Mouse (Mus musculus) macrophage (primary cell): ENCODE results near the gene Gm17334. TPM values are rescaled to one million over a fixed set of nuclear protein-coding genes. Genes with fewer than 3 reads are reported as not detected.

Experiments used
- H3K27ac ChIP-seq: fragments of 350-480 bp; formaldehyde crosslinking; 2 replicates; pipeline ENCODE4 v1.9.0; 2021
- H3K36me3 ChIP-seq: fragments of 350-480 bp; formaldehyde crosslinking; 2 replicates; pipeline ENCODE4 v1.9.0; 2021; ENCODE audit errors: inconsistent target
- H3K4me3 ChIP-seq: fragments of 350-480 bp; formaldehyde crosslinking; 2 replicates; pipeline ENCODE4 v1.9.0; 2021; ENCODE audit errors: inconsistent target
- H3K79me2 ChIP-seq: fragments of 350-480 bp; formaldehyde crosslinking; 2 replicates; pipeline ENCODE4 v1.9.0; 2021; ENCODE audit errors: inconsistent target
- WGBS: methylation state at CpG from one replicate; pipeline ENCODE4 v1.1.7; 2026; ENCODE audit warnings: inconsistent platforms; ENCODE audit not compliant: missing documents; 5-methylcytosine and 5-hydroxymethylcytosine counted together
- polyA plus RNA-seq: library from polyadenylated mRNA; stranded (reverse); fragments of 250-400 nt; gene quantifications from 3 replicates; pipeline ENCODE4 v1.2.4, GENCODE M21; 2018; ENCODE audit warnings: inconsistent platforms
- total RNA-seq, 78 experiments: library from RNA; depleted of rRNA; stranded (reverse); fragments of 250-400 nt; gene quantifications; 1 replicate in 9 of 78; 2 replicates in 24 of 78; 3 replicates in 43 of 78; 4 replicates in 2 of 78; pipeline ENCODE4 v1.2.4; 2018; ENCODE audit warnings: inconsistent platforms in 56 of 78

Gene Gm17334
- total RNA-seq (2018; cell fraction: chromatin; rRNA removed), result 1 to 10 TPM in 12 of 26 experiments, under 1 TPM in 2, not detected in 12; 0.88 to 3.4 (median 1.3) TPM
- total RNA-seq (2018; cell fraction: cytosol; rRNA removed), result under 1 TPM in 8 of 26 experiments, not detected in 18; 0.14 to 0.42 (median 0.19) TPM
- 1 to 10 TPM in 12 of 26 experiments, under 1 TPM in 3, not detected in 11; 0.53 to 5.5 (median 1.5) TPM for total RNA-seq (2018; cell fraction: nucleus; rRNA removed)
- polyA plus RNA-seq, result not detected in 3 replicates

GRCm38 (mm10) chr11:53773087-53773486 lies at the start of gene Gm17334:
TSS of gene Gm17334 (minus strand) at chr11:53773187.
- peaks cover 70% of the 10 kb centered on the region for H3K79me2 ChIP-seq
- 92% methylated on average over 5 of the region's 5 CpGs for WGBS
- H3K36me3 ChIP-seq, result peaks cover 55% of the 10 kb centered on the region
- peak within 1 kb of the TSS; percentile 93; the same call in 1 of the 2 replicates for H3K4me3 ChIP-seq
- no peak within 1 kb of the TSS for H3K27ac ChIP-seq

GRCm38 (mm10) chr11:53821945-53822338 lies 49.0 kb upstream of the Gm17334 start:
- Histone ChIP-seq H3K79me2 (no peaks in the 10 kb centered on the region), H3K27ac (no peak overlapping the region), H3K36me3 (no peaks in the 10 kb centered on the region), H3K4me3 (no peak overlapping the region)
- 100% methylated on average over 3 of the region's 3 CpGs for WGBS

- WGBS, result 93% methylated on average over 8 of the region's 11 CpGs
- Histone ChIP-seq H3K4me3 (no peak overlapping the region), H3K36me3 (no peaks in the 10 kb centered on the region), H3K79me2 (no peaks in the 10 kb centered on the region), H3K27ac (no peak overlapping the region)
Measured at GRCm38 (mm10) chr11:53821230-53821944, 48.4 kb upstream of the Gm17334 start.

GRCm38 (mm10) chr11:53820516-53821170 lies 47.7 kb upstream of the Gm17334 start:
- no peak overlapping the region for H3K4me3 ChIP-seq
- H3K79me2 ChIP-seq, result no peaks in the 10 kb centered on the region
- H3K27ac ChIP-seq, result no peak overlapping the region
- no peaks in the 10 kb centered on the region for H3K36me3 ChIP-seq
- 68% methylated on average over 9 of the region's 13 CpGs for WGBS

- H3K27ac ChIP-seq, result no peak overlapping the region
- WGBS, result 100% methylated on average over 6 of the region's 6 CpGs
Measured at GRCm38 (mm10) chr11:53819511-53819910, 46.5 kb upstream of the Gm17334 start.

GRCm38 (mm10) chr11:53818794-53819193 lies 45.8 kb upstream of the Gm17334 start:
- H3K4me3 ChIP-seq, result no peak overlapping the region
- no peak overlapping the region for H3K27ac ChIP-seq
- 72% methylated on average over 6 of the region's 6 CpGs for WGBS
- H3K36me3 ChIP-seq, result no peaks in the 10 kb centered on the region
- H3K79me2 ChIP-seq, result no peaks in the 10 kb centered on the region

More at GRCm38 (mm10) chr11:53819511-53819910, 46.5 kb upstream of the Gm17334 start:
- H3K36me3 ChIP-seq, result no peaks in the 10 kb centered on the region
- H3K4me3 ChIP-seq, result no peak overlapping the region
- H3K79me2 ChIP-seq, result no peaks in the 10 kb centered on the region

- Histone ChIP-seq H3K79me2 (no peaks in the 10 kb centered on the region), H3K27ac (no peak overlapping the region), H3K36me3 (no peaks in the 10 kb centered on the region), H3K4me3 (no peak overlapping the region)
- WGBS, result 98% methylated on average over 5 of the region's 5 CpGs
Measured at GRCm38 (mm10) chr11:53816841-53817375, 43.9 kb upstream of the Gm17334 start.

GRCm38 (mm10) chr11:53814810-53815209 lies 41.8 kb upstream of the Gm17334 start:
- WGBS, result 61% methylated on average over 3 of the region's 3 CpGs
- Histone ChIP-seq H3K4me3 (no peak overlapping the region), H3K27ac (no peak overlapping the region), H3K36me3 (no peaks in the 10 kb centered on the region), H3K79me2 (no peaks in the 10 kb centered on the region)

GRCm38 (mm10) chr11:53813001-53813868 lies 40.2 kb upstream of the Gm17334 start:
- 96% methylated on average over 16 of the region's 16 CpGs for WGBS
- H3K27ac ChIP-seq, result no peak overlapping the region
- H3K79me2 ChIP-seq, result no peaks in the 10 kb centered on the region

GRCm38 (mm10) chr11:53811312-53811711 lies 38.3 kb upstream of the Gm17334 start:
- Histone ChIP-seq H3K36me3 (no peaks in the 10 kb centered on the region), H3K79me2 (no peaks in the 10 kb centered on the region), H3K27ac (no peak overlapping the region), H3K4me3 (no peak overlapping the region)
- WGBS, result 92% methylated on average over 3 of the region's 3 CpGs

More at GRCm38 (mm10) chr11:53813001-53813868, 40.2 kb upstream of the Gm17334 start:
- H3K36me3 ChIP-seq, result no peaks in the 10 kb centered on the region
- H3K4me3 ChIP-seq, result no peak overlapping the region

- Histone ChIP-seq H3K79me2 (no peaks in the 10 kb centered on the region), H3K36me3 (no peaks in the 10 kb centered on the region), H3K27ac (no peak overlapping the region), H3K4me3 (no peak overlapping the region)
- WGBS, result 94% methylated on average over 2 of the region's 2 CpGs
Measured at GRCm38 (mm10) chr11:53810749-53811148, 37.8 kb upstream of the Gm17334 start.

- Histone ChIP-seq H3K79me2 (no peaks in the 10 kb centered on the region), H3K4me3 (no peak overlapping the region), H3K36me3 (no peaks in the 10 kb centered on the region), H3K27ac (no peak overlapping the region)
- WGBS, result 53% methylated on average over 5 of the region's 5 CpGs
Measured at GRCm38 (mm10) chr11:53810156-53810555, 37.2 kb upstream of the Gm17334 start.

- H3K4me3 ChIP-seq, result no peak overlapping the region
- no peaks in the 10 kb centered on the region for H3K79me2 ChIP-seq
- no peak overlapping the region for H3K27ac ChIP-seq
- H3K36me3 ChIP-seq, result no peaks in the 10 kb centered on the region
- 64% methylated on average over 5 of the region's 5 CpGs for WGBS
Measured at GRCm38 (mm10) chr11:53809354-53809753, 36.4 kb upstream of the Gm17334 start.

- Histone ChIP-seq H3K27ac (no peak overlapping the region), H3K36me3 (no peaks in the 10 kb centered on the region), H3K4me3 (no peak overlapping the region), H3K79me2 (no peaks in the 10 kb centered on the region)
- WGBS, result 57% methylated on average over 9 of the region's 9 CpGs
Measured at GRCm38 (mm10) chr11:53805786-53806185, 32.8 kb upstream of the Gm17334 start.
